Mouse (Mus musculus) hindlimb bud, embryonic 11.5 days (tissue): ENCODE data around the gene Gm21119.
"Not testable (repeated sequence)": the region's sequence is repeated elsewhere in the genome, so short reads cannot be mapped to it uniquely, and the experiment has no call there.

Source experiments
- DNase-seq: peaks from one replicate; pipeline ENCODE4 v3.0.0-alpha.2; 2012; ENCODE audit warnings: low read depth, low spot score; ENCODE audit errors: extremely low spot score

Gene Gm21119

GRCm38 (mm10) chr8:20652976-20653375 is 38.3 kb downstream of the Gm21119 start:
- not testable (repeated sequence) for DNase-seq

- not testable (repeated sequence) for DNase-seq
Measured at GRCm38 (mm10) chr8:20678418-20678817, 63.7 kb downstream of the Gm21119 start.
